Mouse (Mus musculus): ENCODE measurements at regions not wholly inside any gene's neighbourhood (a gene's known extent, or its start where the extent isn't known, plus 50 kb on each side); places are given as distances from the start of the nearest gene placed in this dataset.
"Not testable (repeated sequence)": the region's sequence is repeated elsewhere in the genome, so short reads cannot be mapped to it uniquely, and the experiment has no call there.

GRCm38 (mm10) chr7:73611866-73612751 lies 70.5 kb upstream of the Chd2 start:
- in situ Hi-C loops (cut with MboI, MseI), result no loop called here

DNA sequence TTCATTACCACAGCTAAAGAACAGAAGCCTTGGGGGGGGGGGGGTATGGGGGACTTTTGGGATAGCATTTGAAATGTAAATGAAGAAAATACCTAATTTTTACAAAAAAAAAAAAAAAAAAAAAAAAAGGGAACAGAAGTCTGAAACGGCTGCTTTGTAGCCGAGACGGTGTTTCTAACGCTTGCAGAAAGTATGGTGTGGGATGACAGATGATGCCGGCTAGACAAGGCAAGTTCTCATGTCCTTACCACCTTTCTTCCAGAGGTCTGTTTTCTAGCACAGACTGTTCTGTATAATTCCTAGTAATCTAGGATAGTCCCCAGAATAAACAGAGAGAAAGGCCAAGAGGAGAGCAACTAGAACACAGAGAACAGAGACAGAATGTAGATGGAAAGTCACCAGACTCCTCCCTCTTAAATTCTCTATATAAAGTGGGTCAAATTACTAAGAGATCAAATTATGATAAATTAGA lies 67.2 kb upstream of the Chd2 start:
- in situ Hi-C loops (cut with MboI, MseI), result no loop called here

DNA sequence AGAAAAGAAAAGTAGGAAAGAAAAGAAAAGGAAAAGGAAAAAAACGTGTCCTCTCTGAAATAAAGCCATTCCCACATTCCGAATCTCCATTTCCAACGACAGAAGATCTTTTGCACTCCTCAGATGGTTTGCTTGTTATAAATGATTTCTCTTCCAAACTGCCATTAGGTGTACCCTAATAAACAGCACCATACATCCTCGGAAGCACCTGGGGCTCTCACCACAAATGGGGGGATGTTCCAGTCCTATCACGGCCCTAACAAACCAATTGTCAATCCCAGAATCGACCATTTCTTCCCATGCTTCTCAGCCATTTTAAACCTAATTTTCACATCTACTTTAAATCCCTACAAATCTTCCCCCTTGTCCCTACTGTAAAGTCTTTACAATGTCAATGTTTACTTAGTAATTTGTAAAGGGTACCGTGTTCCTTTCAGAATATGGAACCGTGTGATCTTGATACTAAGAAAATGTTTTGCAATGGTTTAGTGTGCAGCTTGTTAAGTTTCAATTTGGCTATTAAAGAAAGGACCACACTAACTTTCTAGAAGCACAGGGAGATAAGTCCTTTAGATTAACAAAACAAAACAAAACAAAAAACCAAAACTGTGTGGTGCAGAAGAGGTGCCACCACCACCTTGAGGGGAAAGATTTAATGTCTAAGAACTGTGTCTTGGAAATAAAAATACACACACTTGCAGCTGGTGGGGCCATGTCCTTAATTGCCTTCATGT lies 66.6 kb upstream of the Chd2 start:
- in situ Hi-C loops (cut with MboI, MseI), result no loop called here

GRCm38 (mm10) chr7:73607450-73608005 lies 65.9 kb upstream of the Chd2 start:
- in situ Hi-C loops (cut with MboI, MseI), result no loop called here

- in situ Hi-C loops (cut with MboI, MseI), result no loop called here
Observed at GRCm38 (mm10) chr7:73606677-73607449, 65.2 kb upstream of the Chd2 start.

GRCm38 (mm10) chr7:73604597-73604996 lies 63.0 kb upstream of the Chd2 start:
- in situ Hi-C loops (cut with MboI, MseI), result no loop called here

DNA sequence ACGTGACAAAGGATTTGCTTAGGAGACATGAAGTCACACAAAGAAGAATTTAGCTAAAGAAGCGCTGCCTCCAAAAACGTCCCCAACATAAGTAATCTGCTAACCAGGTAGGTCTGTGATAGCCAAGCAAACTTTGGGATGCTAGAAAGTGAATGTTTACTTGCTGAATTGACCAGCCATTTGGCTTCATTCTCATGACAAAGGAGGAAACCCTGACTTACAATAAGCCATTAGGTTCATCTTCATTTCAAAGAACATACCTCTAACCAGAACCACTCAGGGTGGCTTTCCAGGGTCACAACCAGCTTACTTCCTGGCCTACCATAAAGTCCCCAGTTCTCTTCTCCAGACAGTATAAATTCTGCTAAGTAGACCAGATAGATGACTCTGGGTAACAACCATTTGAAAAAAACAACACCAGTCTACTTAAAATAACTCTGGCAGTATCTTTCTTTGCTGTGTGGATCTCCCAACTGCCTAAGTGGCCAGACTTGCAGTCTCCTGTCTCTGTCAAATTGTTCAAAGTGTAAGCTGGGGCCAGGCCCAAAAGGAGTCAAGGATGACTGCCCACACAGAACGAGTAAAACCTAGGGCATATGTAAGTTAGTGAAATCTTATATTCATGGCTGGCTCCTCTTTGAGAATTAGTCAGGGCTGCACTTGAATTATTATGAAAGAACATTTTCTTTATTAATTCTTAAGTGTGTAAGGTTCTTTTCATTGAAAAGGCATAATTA lies 61.4 kb upstream of the Chd2 start:
- in situ Hi-C loops (cut with MboI, MseI), result no loop called here

- in situ Hi-C loops (cut with MboI, MseI), result no loop called here
Observed at GRCm38 (mm10) chr7:73601336-73601735, 59.7 kb upstream of the Chd2 start.

- in situ Hi-C loops (cut with MboI, MseI), result no loop called here
Observed at GRCm38 (mm10) chr7:73600776-73601175, 59.1 kb upstream of the Chd2 start.

- in situ Hi-C loops (cut with MboI, MseI), result not testable (repeated sequence)
Observed at GRCm38 (mm10) chr7:73600003-73600385, 58.4 kb upstream of the Chd2 start.

- in situ Hi-C loops (cut with MboI, MseI), result loop anchor here (25.0 kb wide), 3 partner anchors 888 to 1988 kb away; no protein-coding TSS in a partner anchor
Observed at GRCm38 (mm10) chr7:73599354-73600002, 57.8 kb upstream of the Chd2 start.

DNA sequence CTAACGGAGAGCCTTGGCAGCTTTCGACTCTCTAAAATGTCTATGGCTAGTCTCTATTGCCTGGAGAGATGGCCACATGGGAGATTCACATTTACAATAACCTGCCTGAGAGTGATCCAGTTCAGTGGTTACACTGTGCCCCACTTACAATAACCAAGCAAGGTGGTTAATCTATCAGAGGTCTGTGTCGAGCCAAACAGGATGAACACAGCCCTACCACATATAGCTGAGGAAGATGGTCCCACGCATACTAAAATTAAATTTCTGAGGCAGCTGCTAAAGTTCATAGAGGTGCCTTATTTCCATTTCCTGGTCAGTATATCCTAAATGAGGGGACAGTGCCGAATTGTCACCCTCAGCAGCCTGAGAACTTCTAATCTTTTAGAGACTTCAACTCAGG lies 56.3 kb upstream of the Chd2 start:
- in situ Hi-C loops (cut with MboI, MseI), result loop anchor here (25.0 kb wide), 3 partner anchors 889 to 1989 kb away; no protein-coding TSS in a partner anchor

DNA sequence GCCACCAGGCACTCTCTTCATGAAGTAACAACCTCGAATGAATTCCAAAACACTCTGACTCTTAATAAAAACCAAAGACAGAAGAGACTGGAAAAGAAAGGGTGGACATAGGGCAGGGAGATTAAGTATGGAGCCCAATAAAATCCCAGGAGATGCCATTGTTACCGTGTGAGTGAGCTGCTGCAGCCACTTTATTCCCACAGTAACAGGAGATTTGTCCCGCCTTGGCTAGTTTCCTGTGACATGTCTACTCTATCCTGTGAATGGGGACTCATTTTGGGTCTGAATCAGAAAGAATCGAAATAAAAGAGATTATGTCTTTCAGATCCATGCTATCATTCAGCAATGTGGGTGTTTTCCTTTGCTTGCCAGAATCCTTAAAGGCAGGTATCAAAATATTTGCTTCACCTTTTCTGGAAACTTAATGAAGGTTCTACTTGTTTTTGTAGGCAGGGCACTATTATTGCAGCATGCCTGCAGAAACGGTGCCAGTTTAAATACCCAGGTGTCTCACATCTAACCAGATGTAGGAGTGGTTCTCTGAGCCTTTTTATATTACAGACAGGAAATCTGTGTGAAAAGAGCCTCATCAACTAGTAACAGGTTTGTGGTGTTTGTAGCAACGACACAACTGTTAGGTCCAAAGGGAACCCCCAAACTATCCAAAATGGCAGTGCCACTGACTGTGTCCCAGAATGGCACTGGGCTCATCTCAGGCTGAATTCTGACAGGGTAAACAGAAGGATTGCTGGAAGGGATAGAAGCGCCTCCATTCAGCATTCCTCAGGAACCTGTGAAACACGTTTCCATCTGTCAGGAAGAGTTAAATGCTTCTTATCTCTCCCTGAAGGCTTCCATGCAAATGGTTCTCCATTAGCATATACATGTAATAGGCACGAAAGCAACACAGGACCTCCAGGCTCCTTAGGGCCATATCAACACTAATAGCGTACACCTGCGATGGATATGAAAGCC lies 55.5 kb upstream of the Chd2 start:
- in situ Hi-C loops (cut with MboI, MseI), result loop anchor here (25.0 kb wide), 3 partner anchors 890 to 1990 kb away; no protein-coding TSS in a partner anchor

- in situ Hi-C loops (cut with MboI, MseI), result loop anchor here (25.0 kb wide), 3 partner anchors 891 to 1991 kb away; no protein-coding TSS in a partner anchor
Observed at GRCm38 (mm10) chr7:73596415-73596814, 54.8 kb upstream of the Chd2 start.

DNA sequence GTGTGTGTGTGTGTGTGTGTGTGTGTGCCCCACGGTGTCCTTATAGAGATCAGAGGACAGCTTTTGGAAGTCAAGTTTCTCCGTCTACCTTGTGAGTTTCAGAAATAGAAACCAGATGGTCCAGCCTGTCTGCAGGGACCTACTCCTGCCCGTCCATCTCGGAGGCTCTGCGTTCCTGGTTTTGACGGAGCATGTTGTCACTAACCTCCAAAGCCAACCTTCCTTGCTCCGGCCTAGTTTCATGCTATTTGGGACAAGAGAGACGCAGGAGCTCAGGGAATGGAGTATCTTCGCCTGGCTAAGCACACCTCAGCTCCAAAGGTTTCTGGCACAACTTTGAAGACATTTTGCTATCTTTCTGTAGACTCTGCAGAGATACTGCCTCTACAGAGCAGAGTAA lies 54.2 kb upstream of the Chd2 start:
- in situ Hi-C loops (cut with MboI, MseI), result loop anchor here (25.0 kb wide), 3 partner anchors 891 to 1991 kb away; no protein-coding TSS in a partner anchor

- in situ Hi-C loops (cut with MboI, MseI), result loop anchor here (25.0 kb wide), 3 partner anchors 892 to 1992 kb away; no protein-coding TSS in a partner anchor
Observed at GRCm38 (mm10) chr7:73595140-73595825, 53.7 kb upstream of the Chd2 start.

- in situ Hi-C loops (cut with MboI, MseI), result loop anchor here (25.0 kb wide), 3 partner anchors 893 to 1993 kb away; no protein-coding TSS in a partner anchor
Observed at GRCm38 (mm10) chr7:73594492-73595139, 53.0 kb upstream of the Chd2 start.
